Mouse (Mus musculus) E14TG2a.4 (cell line): ENCODE data around the gene Kng1.
"Not testable (repeated sequence)": the region's sequence is repeated elsewhere in the genome, so short reads cannot be mapped to it uniquely, and the experiment has no call there.

Experiments
- CTCF ChIP-seq: conservative IDR thresholded peaks from 2 replicates; pipeline ENCODE4 v1.5.1; 2014; ENCODE audit warnings: low read length
- POU5F1 ChIP-seq: IDR thresholded peaks from 2 replicates; pipeline ENCODE4 v1.6.1; 2014; ENCODE audit warnings: low read length, borderline replicate concordance

GRCm38 (mm10) chr16:23057668-23058447 lies at the start of gene Kng1:
- not testable (repeated sequence) for TF ChIP-seq CTCF, POU5F1
